Mouse (Mus musculus) kidney, postnatal 10 days (tissue): ENCODE results near the gene Duoxa2.
A peak's percentile ranks its signal among the peaks of the same experiment; 100 is the strongest.

Experiments
- DNase-seq: peaks from one replicate; pipeline ENCODE4 v3.0.0; 2021; ENCODE audit warnings: mixed read lengths

Gene Duoxa2

DNA sequence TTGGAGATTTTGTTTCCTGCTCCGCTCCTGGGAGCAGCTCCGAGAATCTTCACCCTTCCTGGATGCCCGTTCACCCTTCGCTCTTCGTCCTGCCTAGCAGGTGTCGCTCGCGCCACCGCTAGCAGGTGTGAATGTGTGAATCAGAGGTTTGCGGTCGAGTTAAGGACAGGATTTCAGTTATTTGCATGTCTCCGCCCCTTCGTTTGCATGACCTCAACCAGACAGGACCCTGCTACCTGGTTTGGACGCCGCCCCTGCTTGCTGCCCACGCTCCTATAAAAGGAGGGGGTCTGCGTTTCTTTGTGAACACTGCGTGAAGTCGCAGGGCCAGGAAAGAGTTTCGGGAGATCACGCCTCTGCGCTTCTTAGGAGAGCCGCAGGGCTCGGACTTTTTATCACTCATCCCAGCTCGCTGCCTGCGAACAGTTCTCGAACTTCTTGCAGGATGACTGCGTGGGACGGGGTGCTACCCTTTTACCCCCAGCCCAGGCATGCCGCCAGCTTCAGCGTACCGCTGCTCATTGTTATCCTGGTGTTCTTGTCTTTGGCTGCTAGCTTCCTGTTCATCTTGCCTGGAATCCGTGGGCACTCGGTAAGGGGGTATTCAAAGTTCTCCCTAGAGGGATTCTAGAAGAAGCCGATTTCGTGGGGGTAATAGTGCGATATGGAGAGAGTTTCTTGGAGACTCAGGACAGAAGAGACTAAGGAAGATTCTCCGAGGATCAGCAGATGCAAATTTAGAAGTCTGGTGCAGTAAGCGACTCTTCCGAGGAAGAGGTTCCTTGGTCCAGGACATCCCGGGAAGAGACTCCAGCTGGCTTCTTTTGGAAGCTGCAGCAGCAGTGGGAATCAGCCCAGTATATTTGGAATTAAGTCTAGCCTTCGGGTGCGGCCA, at the start of gene Duoxa2:
Gene Duoxa2 (plus strand): TSS at position 305 of the 895 bp plus-strand sequence.
- peak; percentile 45 for DNase-seq

DNA sequence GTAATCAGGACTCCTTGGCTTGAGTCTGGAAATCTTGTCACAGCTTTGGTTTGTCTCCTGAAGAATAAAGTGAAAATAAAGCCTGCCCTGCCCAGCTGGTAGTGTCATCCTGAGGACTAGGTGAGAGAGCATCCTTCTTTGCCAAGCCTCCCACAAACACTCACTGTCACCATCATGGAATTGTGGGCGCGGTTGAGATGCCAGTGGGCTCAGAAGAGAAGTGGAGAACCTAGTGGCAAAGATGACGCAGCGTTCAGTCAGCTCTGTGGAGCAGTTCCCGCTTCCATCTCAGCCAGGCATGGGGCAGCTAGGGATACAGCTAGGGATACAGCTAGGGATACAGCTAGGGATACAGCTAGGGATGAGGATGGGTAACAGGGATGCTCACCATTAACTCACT, 42.7 kb upstream of the Duoxa2 start:
- DNase-seq: no peak

- no peak for DNase-seq
Measured at GRCm38 (mm10) chr2:122260729-122261128, 38.0 kb upstream of the Duoxa2 start.

DNA sequence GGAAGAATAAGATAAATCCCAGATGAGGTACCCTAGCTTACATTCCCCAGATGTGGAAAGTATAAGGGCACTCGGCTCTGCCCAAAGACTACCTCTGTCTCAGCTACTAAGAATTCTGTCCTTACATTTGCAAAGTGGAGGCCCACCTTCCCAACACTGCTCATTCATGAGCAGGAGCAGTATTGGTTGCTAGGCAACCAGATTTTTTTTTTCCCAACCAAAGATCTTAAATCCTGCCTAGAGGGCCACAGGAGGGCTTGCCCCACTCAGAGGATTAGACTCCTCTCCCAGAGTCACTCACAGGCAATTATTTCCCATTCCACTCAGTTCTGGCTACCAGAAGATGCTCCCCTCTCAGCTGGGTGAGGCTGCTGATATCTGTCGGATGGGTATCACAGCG, 34.0 kb upstream of the Duoxa2 start:
- no peak for DNase-seq

GRCm38 (mm10) chr2:122266407-122267193, 32.1 kb upstream of the Duoxa2 start:
- no peak for DNase-seq

- no peak for DNase-seq
Measured at GRCm38 (mm10) chr2:122278769-122279168, 19.9 kb upstream of the Duoxa2 start.

GRCm38 (mm10) chr2:122284091-122284490, 14.6 kb upstream of the Duoxa2 start:
- DNase-seq: no peak

DNA sequence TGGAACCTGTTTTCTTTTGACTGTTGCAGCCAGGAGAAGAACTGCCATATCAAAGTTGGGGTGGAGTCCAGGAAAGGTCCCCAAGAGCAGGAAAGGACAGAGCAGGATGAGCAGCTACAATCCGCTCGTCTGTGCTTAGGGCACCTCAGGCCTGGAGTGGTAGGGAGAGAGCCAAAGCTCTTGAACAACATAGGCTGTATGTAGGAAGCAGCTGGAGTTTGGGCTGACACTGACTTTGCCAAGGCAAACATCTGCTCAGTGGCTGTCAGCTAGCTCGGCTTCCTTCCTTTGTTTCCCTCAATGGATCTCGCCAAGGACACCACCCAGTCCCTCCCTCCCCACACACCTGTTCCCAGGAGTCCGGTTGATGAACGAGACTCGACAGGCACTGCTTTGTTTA, 12.6 kb upstream of the Duoxa2 start:
- DNase-seq: no peak

- no peak for DNase-seq
Measured at GRCm38 (mm10) chr2:122294916-122295315, 3.8 kb upstream of the Duoxa2 start.

DNA sequence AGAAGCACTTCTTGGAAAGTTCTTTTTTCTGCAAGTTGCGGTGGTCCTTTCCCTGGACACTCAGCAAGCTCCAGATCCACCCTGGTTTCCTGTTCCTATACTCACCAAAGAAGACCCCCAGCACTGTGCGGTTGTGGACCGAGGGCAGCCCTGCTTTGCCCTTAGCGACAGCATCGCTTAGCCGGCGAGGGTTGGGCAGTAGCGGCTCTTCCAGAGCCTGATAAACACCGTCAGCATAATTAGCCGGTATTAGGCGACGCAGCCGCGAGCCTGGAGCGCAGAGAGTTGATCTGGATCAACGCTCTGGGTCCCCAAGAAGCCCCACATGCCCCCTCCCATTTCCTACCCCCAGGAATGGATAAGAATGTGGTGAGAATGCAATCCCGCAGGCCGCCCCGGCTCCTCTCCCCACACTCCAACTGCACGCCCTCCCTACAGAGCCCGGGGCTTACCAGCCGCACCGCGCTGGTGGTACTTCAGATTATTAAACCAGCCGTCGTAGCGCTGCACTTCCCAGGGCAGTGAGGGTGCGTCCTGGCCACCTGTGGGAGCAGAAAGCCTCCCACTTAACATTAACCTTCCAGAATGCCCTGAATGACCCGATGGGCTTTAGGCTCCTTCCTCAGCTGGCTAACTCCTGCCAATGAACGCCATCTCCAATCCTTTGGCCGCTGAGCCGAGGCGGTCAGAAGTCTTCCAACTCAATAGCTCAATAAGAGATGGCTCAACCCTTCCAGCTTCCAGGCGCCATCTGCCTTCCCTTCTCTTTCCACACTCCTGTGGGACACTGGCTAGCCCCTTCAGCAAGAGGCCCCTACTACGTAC, 1.2 kb upstream of the Duoxa2 start:
- DNase-seq: no peak

GRCm38 (mm10) chr2:122298096-122298499, 602 bp upstream of the Duoxa2 start, which contains the start of gene Duox2:
Gene Duox2, minus strand, starts transcription at chr2:122298449.
- DNase-seq: no peak

DNA sequence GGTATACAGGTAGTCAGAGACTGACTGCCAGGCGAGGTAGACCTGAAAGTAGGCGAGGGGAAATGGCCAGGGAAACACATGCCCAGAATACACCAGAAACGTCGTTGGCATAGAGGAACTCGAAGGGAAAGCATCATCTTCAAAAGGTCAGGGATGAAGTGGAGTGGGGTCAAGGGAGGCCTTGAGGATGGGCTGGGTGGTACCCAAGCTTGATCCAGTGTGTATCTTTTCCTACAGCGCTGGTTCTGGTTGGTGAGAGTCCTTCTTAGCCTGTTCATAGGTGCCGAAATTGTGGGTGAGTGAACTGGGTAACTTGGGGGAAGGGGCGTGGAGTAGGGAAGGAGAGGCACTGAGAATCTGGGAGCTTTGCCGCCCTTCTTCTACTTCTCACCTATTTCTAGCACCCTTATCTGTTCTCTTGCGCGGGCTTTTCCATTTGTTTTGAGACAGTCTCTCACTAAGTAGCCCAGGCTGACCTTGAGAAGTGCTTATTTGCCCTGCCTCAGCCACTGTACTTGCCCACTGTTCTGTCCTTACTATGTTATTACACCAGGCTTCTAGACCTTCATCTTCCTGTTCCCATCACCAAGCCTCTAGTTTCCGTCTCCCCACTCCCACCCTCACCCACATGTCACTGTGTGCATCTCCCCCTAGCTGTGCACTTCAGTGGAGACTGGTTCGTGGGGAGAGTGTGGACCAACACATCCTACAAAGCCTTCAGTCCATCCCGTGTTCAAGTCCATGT, 1.4 kb downstream of the Duoxa2 start:
- no peak for DNase-seq

DNA sequence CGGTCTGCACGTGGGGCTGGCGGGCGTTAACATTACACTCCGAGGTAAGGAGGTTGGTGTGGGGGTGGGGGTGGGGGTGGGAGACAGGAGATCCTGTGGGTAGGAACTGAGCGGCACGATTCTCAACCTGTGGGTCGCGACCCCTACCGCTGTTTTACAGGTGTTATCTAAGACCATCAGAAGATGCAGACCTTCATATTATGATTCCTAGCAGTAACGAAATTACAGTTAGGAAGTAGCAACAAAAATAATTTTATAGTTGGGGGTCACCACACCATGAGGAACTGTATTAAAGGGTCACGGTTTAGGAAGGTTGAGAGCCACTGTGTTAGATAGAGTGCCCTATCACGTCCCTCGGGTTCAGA, 1.9 kb downstream of the Duoxa2 start:
- DNase-seq: no peak

DNA sequence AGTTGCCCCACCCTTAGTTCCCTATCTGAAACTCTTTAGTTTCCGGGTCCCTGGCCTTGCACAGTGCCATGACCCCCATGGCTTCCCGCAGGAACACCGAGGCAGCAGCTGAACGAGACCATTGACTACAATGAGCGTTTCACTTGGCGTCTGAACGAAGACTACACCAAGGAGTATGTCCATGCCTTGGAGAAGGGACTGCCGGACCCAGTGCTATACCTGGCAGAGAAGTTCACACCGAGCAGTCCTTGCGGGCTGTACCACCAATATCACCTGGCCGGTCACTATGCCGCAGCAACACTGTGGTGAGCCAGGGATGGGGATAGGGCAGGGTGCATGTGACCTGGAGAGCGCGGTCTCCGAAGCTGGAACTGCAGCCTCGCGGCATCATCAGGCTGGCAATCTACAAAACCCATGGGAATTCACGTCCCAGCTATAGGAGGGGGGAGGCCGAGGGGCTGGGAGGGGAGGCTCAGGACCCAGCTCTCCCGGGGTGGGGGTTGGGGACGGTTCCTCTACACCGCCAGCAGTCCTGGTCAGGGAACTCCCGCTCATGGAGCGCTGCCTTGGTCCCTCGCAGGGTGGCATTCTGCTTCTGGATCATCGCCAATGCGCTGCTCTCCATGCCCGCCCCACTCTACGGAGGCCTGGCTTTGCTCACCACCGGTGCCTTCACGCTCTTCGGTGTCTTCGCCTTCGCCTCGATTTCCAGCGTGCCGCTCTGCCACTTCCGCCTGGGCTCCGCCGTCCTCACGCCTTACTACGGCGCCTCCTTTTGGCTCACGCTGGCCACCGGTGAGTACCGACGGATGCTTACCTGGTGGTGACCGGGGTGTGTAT, 2.6 kb downstream of the Duoxa2 start:
- peak; percentile 44 for DNase-seq

GRCm38 (mm10) chr2:122301921-122302573, 3.3 kb downstream of the Duoxa2 start:
- DNase-seq: no peak

- peak; percentile 76 for DNase-seq
Measured at GRCm38 (mm10) chr2:122302574-122303241, 4.0 kb downstream of the Duoxa2 start.

DNA sequence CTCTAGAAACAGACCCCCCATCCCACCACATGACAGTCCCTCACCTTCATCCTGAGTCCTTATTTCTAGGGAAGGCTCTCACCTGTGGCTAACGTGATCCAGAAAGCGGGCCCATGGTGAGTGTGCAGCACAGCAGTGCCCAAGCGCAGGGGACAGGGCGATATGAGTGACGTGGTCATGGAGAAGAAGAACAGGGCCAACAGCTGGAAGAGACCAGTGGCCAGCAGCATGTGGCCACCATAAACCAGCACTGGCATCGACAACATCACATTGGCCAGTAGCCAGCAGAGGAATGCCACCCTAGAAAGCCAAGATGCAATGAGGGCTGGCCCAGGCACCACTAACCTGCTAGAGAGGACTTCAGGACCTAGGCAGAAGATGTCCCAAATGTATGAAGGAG, 5.8 kb downstream of the Duoxa2 start:
- DNase-seq: no peak

- DNase-seq: no peak
Measured at GRCm38 (mm10) chr2:122305097-122305892, 6.6 kb downstream of the Duoxa2 start.

DNA sequence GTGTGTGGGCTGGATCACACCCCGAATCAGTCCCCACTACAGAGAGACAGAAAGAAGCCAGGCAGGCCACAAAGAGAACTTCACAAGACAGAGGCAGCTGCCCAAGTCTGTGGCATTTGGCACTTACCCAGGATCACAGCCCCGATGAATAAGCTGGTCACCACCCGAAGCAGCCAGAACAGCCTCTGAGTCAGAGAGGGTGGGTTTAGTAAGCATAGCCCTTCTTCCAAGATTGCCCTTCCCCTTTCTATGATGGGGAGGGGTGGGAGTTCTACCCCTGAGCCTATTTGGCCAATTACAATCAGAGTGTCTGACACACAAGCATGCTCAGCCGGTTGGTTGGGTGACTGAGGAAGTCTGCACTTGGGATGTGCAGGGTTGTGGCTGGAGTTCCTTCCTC, 7.5 kb downstream of the Duoxa2 start:
- DNase-seq: no peak
